Mouse (Mus musculus) liver, embryonic 14.5 days (tissue): ENCODE data around the gene Mars. TPM values are rescaled to one million over a fixed set of nuclear protein-coding genes. Genes with fewer than 3 reads are reported as not detected.
A peak's percentile ranks its signal among the peaks of the same experiment; 100 is the strongest.
"Not testable (repeated sequence)": the region's sequence is repeated elsewhere in the genome, so short reads cannot be mapped to it uniquely, and the experiment has no call there.

Source experiments
- ATAC-seq: fragments of 200-750 bp; cut with Nextera tagmentation; 2 replicates; pipeline ENCODE4 v1.8.0; 2017; ENCODE audit warnings: moderate number of reproducible peaks, mild to moderate bottlenecking, moderate library complexity; ENCODE audit not compliant: insufficient read depth
- DNase-seq, 3 experiments: peaks; one replicate each; pipeline ENCODE4 v3.0.0-alpha.2; 2012 to 2013; ENCODE audit warnings: low read depth in 3 of 3, low spot score in 3 of 3
- H3K27ac ChIP-seq: fragments of 300-500 bp; sonication (generic); 2 replicates; pipeline ENCODE4 v1.5.1; 2014; ENCODE audit warnings: moderate library complexity, mild to moderate bottlenecking, control low read depth, inconsistent platforms
- H3K27me3 ChIP-seq: fragments of 300-500 bp; sonication (generic); 2 replicates; pipeline ENCODE4 v1.6.1; 2014; ENCODE audit warnings: mild to moderate bottlenecking, low read length, moderate library complexity; ENCODE audit not compliant: control insufficient read depth, insufficient read depth
- H3K36me3 ChIP-seq: fragments of 300-500 bp; sonication (generic); replicated peaks from 2 replicates; pipeline ENCODE4 v1.6.1; 2014; ENCODE audit warnings: low read depth; ENCODE audit not compliant: control insufficient read depth, insufficient read depth
- H3K4me1 ChIP-seq, 2 experiments: fragments of 200-500 bp in 1 of 2; fragments of 300-500 bp in 1 of 2; sonication (generic) in 1 of 2; replicated peaks; 2 replicates each; pipeline ENCODE4 v1.6.1; 2012 to 2014; ENCODE audit warnings: antibody characterized with exemption in 1 of 2, inconsistent platforms in 1 of 2, low read length in 1 of 2; ENCODE audit not compliant: control insufficient read depth in 2 of 2, insufficient read depth in 2 of 2
- H3K4me2 ChIP-seq: fragments of 300-500 bp; sonication (generic); 2 replicates; pipeline ENCODE4 v1.6.1; 2014; ENCODE audit warnings: low read depth, mild to moderate bottlenecking, control low read depth, moderate library complexity
- H3K4me3 ChIP-seq, 2 experiments: fragments of 200-500 bp in 1 of 2; fragments of 300-500 bp in 1 of 2; sonication (generic) in 1 of 2; 2 replicates each; pipeline ENCODE4 v1.5.1; 2012 to 2014; ENCODE audit warnings: low read depth in 2 of 2, low read length in 2 of 2, mild to moderate bottlenecking in 2 of 2, control low read depth in 1 of 2, inconsistent platforms in 1 of 2, moderate library complexity in 1 of 2; ENCODE audit not compliant: insufficient read depth in 1 of 2
- H3K9ac ChIP-seq: fragments of 300-500 bp; sonication (generic); replicated peaks from 2 replicates; pipeline ENCODE4 v1.6.1; 2014; ENCODE audit warnings: mild to moderate bottlenecking, control low read depth, moderate library complexity
- H3K9me3 ChIP-seq: fragments of 300-500 bp; sonication (generic); 2 replicates; pipeline ENCODE4 v1.6.1; 2016; ENCODE audit warnings: low read length, mixed read lengths; ENCODE audit not compliant: control insufficient read depth
- CTCF ChIP-seq: IDR thresholded peaks from 2 replicates; pipeline ENCODE4 v1.5.1; 2016; ENCODE audit warnings: antibody characterized with exemption, low read depth, control low read depth
- EP300 ChIP-seq: IDR thresholded peaks from 2 replicates; pipeline ENCODE4 v1.6.1; 2016; ENCODE audit warnings: antibody characterized with exemption, low read depth
- WGBS: fragments of 180-500 bp; shearing (Covaris S2); extraction: QIAGEN DNeasy Blood & Tissue Kit; methylation state at CpG from one replicate; pipeline ENCODE4 v1.1.7; 2014; ENCODE audit not compliant: insufficient replicate concordance; 5-methylcytosine and 5-hydroxymethylcytosine counted together
- polyA plus RNA-seq, 2 experiments: library from polyadenylated mRNA; depleted of rRNA in 1 of 2; stranded (reverse) in 1 of 2; unstranded in 1 of 2; fragments of >200 nt; fragmentation: Nextera tagmentation in 1 of 2; extraction: Ambion mirVana in 1 of 2; gene quantifications; 2 replicates each; pipeline versions ENCODE4 v1.2.1 to v1.2.3; 2012 to 2014

The Mars gene
- polyA plus RNA-seq, 2 experiments: 63.4 to 101 TPM

DNA sequence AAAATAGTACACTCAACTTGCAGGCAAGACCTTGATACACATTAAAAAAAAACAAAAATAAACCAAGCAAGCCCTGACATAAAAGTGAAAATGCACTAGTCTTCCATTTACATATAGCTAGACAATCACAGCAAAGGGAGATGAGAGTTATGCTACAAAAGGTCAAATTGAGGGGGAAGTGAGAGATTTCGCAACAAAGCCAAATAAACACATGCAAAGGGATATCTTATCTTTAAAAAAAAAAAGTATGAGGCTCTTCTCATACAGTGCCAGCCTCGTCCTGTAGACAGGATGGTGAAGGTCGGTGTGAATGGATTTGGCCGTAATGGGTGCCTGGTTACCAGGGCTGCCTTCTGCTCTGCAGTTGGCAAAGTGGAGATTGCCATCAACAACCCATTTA, 1.3 kb upstream of the Mars start:
- H3K27me3 ChIP-seq: no peaks in the 10 kb centered on the region
- TF ChIP-seq EP300: no peak
- no peak for TF ChIP-seq CTCF
- H3K4me2 ChIP-seq: peak overlapping the region; percentile 71
- DNase-seq (no peak), ATAC-seq (no peak)
- 45% methylated on average over 4 of the region's 4 CpGs for WGBS
- no peaks in the 10 kb centered on the region for H3K9me3 ChIP-seq
- H3K4me3 ChIP-seq: no peak overlapping the region
- peak overlapping the region; percentile 97; the same call in 1 of the 2 replicates for H3K9ac ChIP-seq
- peak overlapping the region; percentile 85 for H3K27ac ChIP-seq
- peaks cover 20% of the 10 kb centered on the region for H3K36me3 ChIP-seq
- H3K4me1 ChIP-seq: peaks cover 16 to 30% of the 10 kb centered on the region in 2 experiments

DNA sequence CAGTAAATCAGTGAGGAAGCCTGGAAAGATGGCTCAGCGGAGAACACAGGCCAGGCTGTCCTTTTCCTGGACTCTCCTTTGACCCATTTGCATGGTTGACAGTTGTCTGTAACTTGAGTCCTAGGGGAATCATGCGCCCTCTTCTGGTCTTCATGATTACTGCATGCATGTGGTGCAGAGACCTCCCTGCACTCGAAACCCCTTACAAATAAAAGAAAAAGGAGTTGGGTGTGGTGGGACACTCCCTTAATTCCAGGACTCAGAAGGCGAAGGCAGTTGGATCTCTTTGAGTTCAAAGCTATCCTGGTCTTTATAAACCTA, 730 bp upstream of the Mars start:
- Histone ChIP-seq H3K9ac (peak overlapping the region; percentile 97), H3K27ac (peak overlapping the region; percentile 85), H3K4me1 (peaks cover 16 to 25% of the 10 kb centered on the region in 2 experiments), H3K27me3 (no peaks in the 10 kb centered on the region), H3K36me3 (peaks cover 26% of the 10 kb centered on the region), H3K4me3 (peak overlapping the region; percentile 94 to 98), H3K9me3 (no peaks in the 10 kb centered on the region), H3K4me2 (peak overlapping the region; percentile 71)
- peak; percentile 49 for ATAC-seq
- WGBS: 2% methylated on average over 4 of the region's 4 CpGs
- DNase-seq: peak; percentile 81 to 89 (median 82)
- peak; percentile 95 for TF ChIP-seq CTCF
- TF ChIP-seq EP300: no peak

DNA sequence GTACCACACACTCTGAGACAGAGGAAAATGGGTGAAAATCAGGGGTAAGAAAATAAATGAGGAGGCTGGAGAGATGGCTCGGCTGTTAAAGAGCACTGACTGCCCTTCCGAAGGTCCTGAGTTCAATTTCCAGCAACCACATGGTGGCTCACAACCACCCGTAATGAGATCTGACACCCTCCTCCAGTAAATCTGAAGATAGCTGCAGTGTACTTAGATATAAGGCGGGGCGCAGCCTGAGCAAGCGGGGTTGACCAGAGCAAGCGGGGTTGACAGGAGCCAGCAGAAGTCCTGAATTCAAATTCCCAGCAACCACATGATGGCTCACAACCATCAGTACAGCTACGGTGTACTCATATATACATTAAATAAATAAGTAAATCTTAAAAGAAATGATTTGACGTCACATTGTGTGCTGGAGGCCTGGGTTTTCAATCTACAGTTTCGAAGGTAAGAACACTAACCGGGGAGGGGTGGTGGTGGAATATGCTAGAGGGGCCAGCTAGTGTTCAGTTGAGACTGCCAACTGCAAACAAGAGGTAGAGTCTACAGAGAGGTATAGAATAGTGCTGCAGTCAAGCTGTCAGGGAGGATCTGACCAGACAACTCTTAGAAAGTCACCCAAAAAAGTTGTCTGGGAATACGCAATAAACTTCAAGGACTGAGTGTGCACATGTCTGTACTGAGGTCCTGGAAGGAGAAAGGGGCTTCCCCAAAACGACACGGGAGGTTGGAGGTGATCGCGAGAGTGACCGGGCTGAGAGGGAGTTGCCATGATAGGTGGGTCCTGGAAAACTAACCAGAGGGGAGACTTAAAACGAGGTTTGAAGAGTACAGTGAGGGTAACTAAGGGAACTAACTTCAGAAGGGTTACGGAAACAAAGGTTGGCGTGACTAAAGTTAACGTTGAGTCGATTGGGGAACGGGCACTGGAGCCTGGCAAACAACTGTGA, 787 bp downstream of the Mars start:
- WGBS: 15% methylated on average over 23 of the region's 23 CpGs

DNA sequence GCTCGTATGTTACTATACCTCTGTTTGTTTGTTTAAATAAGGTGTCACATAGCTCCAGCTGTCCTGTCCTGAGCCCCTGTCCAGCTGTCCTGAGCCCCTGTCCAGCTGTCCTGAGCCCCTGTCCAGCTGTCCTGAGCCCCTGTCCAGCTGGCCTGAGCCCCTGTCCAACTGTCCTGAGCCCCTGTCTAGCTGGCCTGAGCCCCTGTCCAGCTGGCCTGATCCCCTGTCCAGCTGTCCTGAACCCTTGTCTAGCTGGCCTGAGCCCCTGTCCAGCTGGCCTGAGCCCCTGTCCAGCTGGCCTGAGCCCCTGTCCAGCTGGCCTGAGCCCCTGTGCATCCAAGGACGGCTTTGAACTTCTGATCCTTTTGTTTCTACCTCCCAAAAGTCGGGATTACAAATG, 2.4 kb downstream of the Mars start:
- H3K36me3 ChIP-seq: peaks cover 56% of the 10 kb centered on the region
- ATAC-seq: not testable (repeated sequence)
- WGBS: 78% methylated on average over 3 of the region's 3 CpGs

More for the DNA sequence above, 787 bp downstream of the Mars start:
- Histone ChIP-seq H3K9me3 (no peaks in the 10 kb centered on the region), H3K27ac (peak overlapping the region; percentile 86), H3K4me3 (peak overlapping the region; percentile 94 to 98), H3K4me2 (peak overlapping the region; percentile 71), H3K36me3 (peaks cover 41% of the 10 kb centered on the region), H3K9ac (peak overlapping the region; percentile 97), H3K27me3 (no peaks in the 10 kb centered on the region), H3K4me1 (peaks cover 16 to 20% of the 10 kb centered on the region in 2 experiments)
- ATAC-seq (peak; percentile 61), DNase-seq (peak in 2 of 3 experiments; percentile 53 to 69)
- TF ChIP-seq EP300 (no peak), CTCF (no peak)

DNA sequence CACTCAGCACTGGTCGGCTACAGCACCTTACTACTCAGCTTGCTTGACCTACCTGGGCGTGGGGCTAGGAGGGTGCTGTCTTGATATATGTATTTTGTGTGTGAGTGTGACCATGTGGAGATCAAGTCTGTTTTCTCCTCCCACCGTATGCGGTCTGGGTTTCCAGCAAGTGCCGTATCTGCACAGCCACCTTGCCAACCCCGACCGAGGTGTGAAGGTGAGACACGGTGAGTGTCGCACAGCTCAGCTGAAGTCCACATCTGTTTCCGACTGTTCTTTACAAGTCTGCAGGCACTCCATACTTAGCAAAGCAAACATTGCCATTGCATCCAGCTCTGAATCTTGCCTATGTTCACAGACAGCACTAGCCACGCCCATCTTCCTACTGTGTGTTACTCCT, 8.4 kb downstream of the Mars start:
- H3K4me1 ChIP-seq: no peaks in the 10 kb centered on the region
- H3K27ac ChIP-seq: no peak overlapping the region
- H3K9ac ChIP-seq: no peak overlapping the region
- H3K27me3 ChIP-seq: no peaks in the 10 kb centered on the region
- TF ChIP-seq EP300 (no peak), CTCF (no peak)
- H3K9me3 ChIP-seq: no peaks in the 10 kb centered on the region
- H3K36me3 ChIP-seq: peaks cover 93% of the 10 kb centered on the region
- no peak for ATAC-seq
- no peak overlapping the region for H3K4me3 ChIP-seq
- DNase-seq: no peak
- 85% methylated on average over 11 of the region's 11 CpGs for WGBS
- no peak overlapping the region for H3K4me2 ChIP-seq

More for the DNA sequence above, 2.4 kb downstream of the Mars start:
- DNase-seq, H3K9ac ChIP-seq, H3K4me3 ChIP-seq, H3K9me3 ChIP-seq, H3K27ac ChIP-seq, H3K4me2 ChIP-seq, H3K27me3 ChIP-seq: not testable (repeated sequence)
- H3K4me1 ChIP-seq: peaks cover 16 to 18% of the 10 kb centered on the region in 2 experiments
